Mouse (Mus musculus): ENCODE data around the gene Ikbke.

The Ikbke gene

DNA sequence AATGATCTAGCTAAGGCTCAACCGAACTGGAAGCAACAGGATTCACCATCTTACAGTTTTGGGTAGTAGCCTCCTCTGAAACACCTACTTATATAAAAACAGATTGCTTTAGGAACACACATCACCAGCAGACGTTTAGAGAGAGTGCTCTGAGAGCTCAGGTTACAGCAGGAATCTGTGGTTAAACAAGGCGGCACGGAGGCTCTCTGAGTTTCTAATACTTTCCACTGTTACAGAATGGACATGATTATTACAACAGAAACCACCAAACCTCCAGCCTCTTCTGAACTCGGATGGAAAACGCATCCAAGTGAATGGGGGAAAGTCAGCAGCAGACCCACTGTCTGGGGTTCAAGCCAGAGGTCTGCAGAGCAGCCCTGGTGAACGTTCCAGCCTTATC lies 43.3 kb downstream of the Ikbke start:
- DNase-seq: no peak

DNA sequence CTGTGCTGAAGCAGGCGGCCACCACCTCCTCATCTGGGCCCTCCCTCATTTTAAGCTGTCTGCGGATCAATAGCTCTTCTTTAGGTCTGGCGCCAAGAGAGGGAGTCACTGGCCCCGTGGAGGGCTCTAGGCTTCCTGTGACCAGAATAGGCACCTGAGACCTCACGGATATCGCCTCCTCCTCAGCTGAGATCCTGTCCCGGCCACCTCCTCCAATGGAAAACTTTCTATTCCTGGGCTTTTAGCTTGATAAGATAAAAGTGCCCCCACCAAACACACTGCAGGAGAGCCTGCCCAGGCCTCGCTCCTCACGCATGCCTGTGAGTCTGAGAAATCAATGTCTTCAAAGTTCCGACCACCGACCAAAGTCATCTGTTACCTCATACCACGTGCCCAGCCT lies 45.9 kb downstream of the Ikbke start:
- no peak for DNase-seq

GRCm38 (mm10) chr1:131228659-131229058 lies 50.7 kb downstream of the Ikbke start:
- DNase-seq: no peak

DNA sequence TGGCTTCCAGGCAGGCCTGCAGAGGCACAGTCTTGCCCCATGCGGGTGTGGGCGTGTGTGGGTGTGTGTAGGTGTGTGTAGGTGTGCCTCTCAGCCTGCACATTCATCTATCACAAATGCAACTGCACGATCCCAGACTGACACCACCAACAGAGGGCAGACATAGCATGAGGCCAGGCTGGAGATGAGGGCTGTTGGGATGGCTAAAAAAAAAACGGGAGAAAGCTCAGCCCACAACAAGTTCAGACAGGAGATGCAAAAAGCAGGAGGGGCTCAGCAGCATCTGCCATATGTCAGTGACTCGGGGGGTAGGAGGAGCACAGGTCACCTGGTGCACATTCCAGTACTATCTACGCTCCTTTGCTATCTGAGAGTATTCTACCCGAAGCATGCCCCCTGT lies 51.2 kb downstream of the Ikbke start:
- peak in 1 of 2 experiments; percentile 15 for DNase-seq

DNA sequence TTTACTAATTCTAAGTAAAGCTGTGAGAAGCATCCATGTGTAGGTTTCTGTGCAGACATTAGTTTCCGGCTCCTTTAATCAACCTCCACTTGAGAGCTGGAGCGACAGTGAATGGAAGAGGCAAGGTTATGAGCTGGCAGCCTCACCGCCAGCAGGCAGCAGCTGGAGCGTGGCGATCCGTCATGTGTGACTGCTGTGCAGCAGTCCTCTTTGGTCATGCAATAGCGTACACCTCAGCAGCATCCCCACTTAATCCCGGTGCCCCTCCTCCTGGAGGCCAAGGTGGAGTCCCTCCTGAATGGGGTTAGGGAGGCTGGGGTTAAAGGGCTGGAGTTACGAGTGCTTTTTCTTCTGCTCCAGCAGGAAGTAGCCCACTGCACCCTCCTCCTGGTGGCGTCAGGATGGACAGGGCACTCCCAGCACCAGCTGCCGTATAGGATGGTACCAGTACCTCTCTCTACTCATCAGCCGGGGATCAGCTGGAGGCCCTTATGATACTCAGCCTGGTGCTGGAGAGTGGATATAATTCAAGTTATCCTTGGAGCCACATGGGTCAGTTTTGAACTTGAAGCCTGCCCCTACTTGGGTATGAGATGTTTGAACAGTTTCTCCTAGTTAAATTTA lies 54.4 kb downstream of the Ikbke start:
- DNase-seq: no peak

DNA sequence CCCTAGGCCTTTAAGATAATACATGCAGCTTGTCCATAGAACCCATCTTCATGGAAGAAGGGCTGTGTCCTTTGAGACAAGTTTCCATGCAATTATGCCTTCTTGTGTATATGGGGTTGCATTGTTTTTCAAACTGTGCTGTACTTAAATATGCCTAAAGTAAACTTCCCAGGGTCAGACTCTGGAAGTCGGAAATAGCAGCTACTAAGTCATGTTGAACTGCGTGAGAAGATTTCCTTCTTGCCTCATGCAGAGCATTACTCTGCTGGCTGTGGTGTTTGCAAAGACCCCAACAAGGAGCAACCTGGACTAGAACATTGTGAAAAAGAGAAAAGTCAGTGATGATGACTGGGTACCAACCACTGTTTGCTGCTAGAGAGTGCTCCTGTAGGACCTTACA lies 56.1 kb downstream of the Ikbke start:
- DNase-seq: no peak

DNA sequence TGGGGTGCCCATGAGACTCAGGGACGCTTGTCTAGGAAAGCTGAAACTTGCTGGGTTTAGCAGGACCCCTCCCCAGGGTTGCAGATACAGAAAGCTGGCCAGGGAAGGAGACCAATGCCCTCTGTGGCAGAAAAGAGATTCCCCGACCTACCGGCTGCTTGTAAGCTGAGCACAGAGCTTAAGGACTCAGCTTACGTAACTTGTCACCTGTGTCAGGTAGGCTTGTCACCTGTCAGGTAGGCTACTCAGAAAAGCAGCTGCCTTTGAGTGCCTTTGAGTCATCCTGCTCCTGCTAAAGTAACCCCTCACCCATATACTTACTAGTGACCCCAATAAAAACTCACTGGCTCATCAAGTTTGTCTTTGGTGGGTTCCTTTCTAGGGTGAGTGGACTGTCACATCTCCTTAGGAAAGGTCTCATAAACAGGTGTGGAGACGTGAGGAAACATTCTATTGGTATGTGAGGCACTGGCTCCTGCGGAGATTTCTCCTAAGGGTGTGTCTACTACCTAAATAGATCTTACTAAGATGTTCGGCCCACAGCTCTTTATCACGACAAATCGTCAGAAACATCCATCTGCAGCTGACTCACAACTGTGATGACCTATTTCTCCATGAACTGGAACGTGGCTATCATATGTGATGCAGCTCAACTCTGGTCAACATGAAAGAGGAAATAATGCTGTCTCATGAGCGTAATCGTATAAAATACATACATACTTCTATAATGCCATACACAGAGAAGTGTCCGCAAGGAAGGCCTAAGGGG lies 57.4 kb downstream of the Ikbke start:
- no peak for DNase-seq

GRCm38 (mm10) chr1:131218933-131219332 lies 60.5 kb downstream of the Ikbke start:
- DNase-seq: no peak

DNA sequence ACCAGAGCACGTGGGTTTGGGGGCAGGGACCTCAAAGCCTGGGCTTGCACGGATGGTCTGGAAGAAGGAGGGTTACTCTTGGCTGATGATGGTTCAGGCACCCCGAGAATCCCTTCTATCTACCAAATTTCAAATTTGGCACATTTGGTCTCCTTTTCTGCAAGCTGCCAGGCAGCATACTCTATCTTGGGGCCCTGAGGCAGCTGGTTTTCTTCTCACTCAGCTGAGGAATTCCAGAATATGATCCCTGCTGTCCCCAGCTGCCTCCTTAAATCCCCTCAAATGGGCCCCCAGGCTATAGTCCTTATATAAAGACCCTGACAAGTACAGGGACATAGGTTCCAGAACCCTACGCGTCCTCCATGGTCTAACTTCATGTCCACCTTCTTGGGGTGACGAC lies 66.0 kb downstream of the Ikbke start:
- DNase-seq: no peak

GRCm38 (mm10) chr1:131212956-131213355 lies 66.5 kb downstream of the Ikbke start:
- no peak for DNase-seq

GRCm38 (mm10) chr1:131211655-131212054 lies 67.8 kb downstream of the Ikbke start:
- DNase-seq: no peak

DNA sequence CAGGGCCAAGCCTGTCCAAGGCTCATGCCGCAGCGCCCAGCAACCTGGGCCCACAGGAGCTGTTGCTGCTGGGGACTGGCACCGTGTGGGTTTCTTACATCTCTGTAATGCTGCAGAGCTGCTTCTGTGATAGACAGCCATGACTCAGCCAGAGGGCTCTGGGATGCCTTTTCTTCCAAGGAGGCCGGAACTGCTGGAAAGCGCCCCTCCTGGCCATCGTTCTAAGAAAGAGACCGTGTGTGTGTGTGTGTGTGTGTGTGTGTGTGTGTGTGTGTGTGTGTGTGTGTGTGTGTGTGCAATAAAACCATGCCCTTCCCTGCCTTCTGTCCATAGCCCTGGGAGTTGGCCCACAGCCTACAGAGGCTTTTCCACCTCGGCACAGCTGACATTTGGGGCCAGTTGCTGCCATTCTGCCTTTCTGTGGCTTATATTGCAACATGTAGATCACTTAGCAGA lies 69.4 kb downstream of the Ikbke start:
- DNase-seq: peak; percentile 36 to 45

- DNase-seq: no peak
Measured at GRCm38 (mm10) chr1:131208800-131209199, 70.6 kb downstream of the Ikbke start.

DNA sequence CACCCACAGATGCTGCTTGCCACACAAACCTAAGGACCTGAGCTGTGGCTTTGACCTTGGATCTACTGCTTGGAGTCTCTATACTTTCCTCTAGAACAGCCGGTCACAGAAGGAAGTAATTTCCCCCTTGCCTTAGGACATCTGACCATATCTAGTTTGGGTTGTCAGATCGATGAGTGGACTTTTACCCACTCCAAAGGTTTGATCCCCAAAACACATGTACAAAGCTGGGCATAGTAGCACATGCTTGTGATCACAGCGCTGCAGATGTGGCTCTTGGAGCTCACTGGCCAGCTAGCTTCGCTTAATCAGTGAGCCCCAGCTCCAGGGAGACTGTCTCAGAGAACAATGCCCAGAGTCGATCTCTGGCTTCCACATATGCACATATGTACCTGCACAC lies 71.3 kb downstream of the Ikbke start:
- DNase-seq: no peak

- DNase-seq: peak; percentile 28 to 35
Measured at GRCm38 (mm10) chr1:131207531-131207930, 71.9 kb downstream of the Ikbke start.

GRCm38 (mm10) chr1:131206342-131206741 lies 73.1 kb downstream of the Ikbke start:
- no peak for DNase-seq

DNA sequence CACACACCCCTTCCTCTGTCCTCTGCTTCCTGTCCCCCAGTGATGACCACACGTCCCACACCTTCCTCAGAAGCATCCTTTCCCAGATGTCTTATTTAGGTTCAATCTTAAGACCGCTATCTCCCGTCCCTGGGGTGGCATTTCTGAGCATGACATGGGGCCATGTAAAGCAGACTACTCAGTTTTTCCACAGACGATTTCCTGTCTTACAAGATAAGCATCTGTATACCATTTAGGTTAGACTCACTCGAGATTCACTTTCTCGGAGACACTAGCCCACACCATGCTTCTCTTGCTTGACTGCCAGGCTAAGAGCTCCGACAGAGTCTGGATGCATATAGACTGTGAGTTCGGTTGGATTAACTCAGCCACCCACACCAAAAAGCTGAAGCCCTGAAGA lies 74.9 kb downstream of the Ikbke start:
- DNase-seq: no peak
